Mouse (Mus musculus) CH12.LX (cell line): Measurements from ENCODE around the gene Slc30a5.

Experiments
- MAX ChIP-seq: IDR thresholded peaks from 2 replicates; pipeline ENCODE4 v1.6.1; 2011; ENCODE audit warnings: low read length, improper control_type of control experiment
- SIN3A ChIP-seq: IDR thresholded peaks from 2 replicates; pipeline ENCODE4 v1.6.1; 2012; ENCODE audit warnings: low read length, improper control_type of control experiment, inconsistent platforms
- TCF12 ChIP-seq: IDR thresholded peaks from 2 replicates; pipeline ENCODE4 v1.6.1; 2014; ENCODE audit warnings: low read depth, mild to moderate bottlenecking, inconsistent platforms, low read length, improper control_type of control experiment

DNA sequence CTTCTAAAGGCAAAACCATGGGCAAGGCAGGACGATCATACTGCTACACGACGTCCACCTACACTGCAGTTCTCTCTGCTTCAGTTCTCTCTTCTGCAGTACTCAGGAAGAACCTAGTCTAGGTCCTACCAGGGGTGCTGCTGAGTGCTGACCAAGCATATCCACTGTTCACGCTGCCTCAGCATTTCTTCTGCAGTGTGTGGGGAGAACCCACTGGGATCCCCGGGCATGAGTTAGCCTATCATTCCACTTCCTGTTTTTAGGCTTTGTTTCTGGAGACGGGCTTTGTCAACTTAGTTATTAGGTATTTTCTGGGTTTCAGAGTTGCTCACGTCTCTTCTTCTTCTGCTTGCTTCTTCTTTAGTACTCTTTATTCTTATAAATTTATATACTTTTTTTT lies 25.9 kb upstream of the Slc30a5 start:
- TF ChIP-seq TCF12: no peak
- no peak for TF ChIP-seq SIN3A
- no peak for TF ChIP-seq MAX
